Mouse (Mus musculus): ENCODE results near the gene Cyp2d40. TPM values are rescaled to one million over a fixed set of nuclear protein-coding genes. Genes with fewer than 3 reads are reported as not detected.

The Cyp2d40 gene
- polyA plus RNA-seq, 1 experiment from 2014 or later: not detected

Small RNA genes lying within 50 kb of the gene (microRNA-seq; reads per million reads assigned to microRNA genes)
- not detected for gene Gm27618

Other genes starting within 250 kb of the Cyp2d40 start
- not detected in 2 replicates for gene Cyp2d12, start 209.1 kb downstream of the Cyp2d40 start, polyA plus RNA-seq (2015; fragmentation: Nextera tagmentation; extraction: Ambion mirVana)
- gene Cyp2d34, start 143.2 kb downstream of the Cyp2d40 start, polyA plus RNA-seq (2015; fragmentation: Nextera tagmentation; extraction: Ambion mirVana): not detected in 2 replicates
- 0.14 TPM in 1 of 2 replicates, not detected in the other for gene Cyp2d26, start 30.1 kb upstream of the Cyp2d40 start, polyA plus RNA-seq (2015; fragmentation: Nextera tagmentation; extraction: Ambion mirVana)
- 18.3 and 18.6 TPM in 2 replicates for gene Tcf20, start 223.7 kb upstream of the Cyp2d40 start, polyA plus RNA-seq (2015; fragmentation: Nextera tagmentation; extraction: Ambion mirVana)